Mouse (Mus musculus): ENCODE measurements around the gene Odf4. TPM values are rescaled to one million over a fixed set of nuclear protein-coding genes. Genes with fewer than 3 reads are reported as not detected.

Odf4 gene
- polyA plus RNA-seq, 1 experiment: 0.24 TPM

GRCm38 (mm10) chr11:68953903-68954302 is 27.0 kb upstream of the Odf4 start:
- no peak for TF ChIP-seq POLR2A (IDR thresholded peaks at IDR 0.05; ENCODE audit: control insufficient read depth, extremely low read depth, insufficient read depth, low read length, poor library complexity)
- TF ChIP-seq CTCF (IDR thresholded peaks at IDR 0.05; ENCODE audit: borderline replicate concordance, control insufficient read depth, extremely low read depth, insufficient read depth, low read length, poor library complexity): no peak
- no peak overlapping the region for H3K27ac ChIP-seq (ENCODE audit: control insufficient read depth, insufficient read depth, low read length)
- no peak overlapping the region for H3K4me3 ChIP-seq (ENCODE audit: control insufficient read depth, insufficient read depth, low read length)

GRCm38 (mm10) chr11:68947542-68947993 is 20.7 kb upstream of the Odf4 start:
- no peaks in the 10 kb centered on the region for H3K4me1 ChIP-seq (replicated peaks; ENCODE audit: control insufficient read depth, insufficient read depth, low read length)
- no peak for TF ChIP-seq CTCF (IDR thresholded peaks at IDR 0.05; ENCODE audit: borderline replicate concordance, control insufficient read depth, extremely low read depth, insufficient read depth, low read length, poor library complexity)
- no peak for TF ChIP-seq POLR2A (IDR thresholded peaks at IDR 0.05; ENCODE audit: control insufficient read depth, extremely low read depth, insufficient read depth, low read length, poor library complexity)
- H3K27ac ChIP-seq (ENCODE audit: control insufficient read depth, insufficient read depth, low read length): no peak overlapping the region
- DNase-seq: no peak
- H3K4me3 ChIP-seq (ENCODE audit: control insufficient read depth, insufficient read depth, low read length): no peak overlapping the region
- 90% methylated on average over 12 of the region's 12 CpGs for WGBS
- H3K27me3 ChIP-seq (ENCODE audit: control insufficient read depth, insufficient read depth, low read length): no peaks in the 10 kb centered on the region
- H3K36me3 ChIP-seq (ENCODE audit: control insufficient read depth, insufficient read depth, low read length): no peaks in the 10 kb centered on the region

More at GRCm38 (mm10) chr11:68953903-68954302, 27.0 kb upstream of the Odf4 start:
- Histone ChIP-seq H3K36me3 (ENCODE audit: control insufficient read depth, insufficient read depth, low read length) (no peaks in the 10 kb centered on the region), H3K27me3 (ENCODE audit: control insufficient read depth, insufficient read depth, low read length) (no peaks in the 10 kb centered on the region), H3K4me1 (replicated peaks; ENCODE audit: control insufficient read depth, insufficient read depth, low read length) (peaks cover 13% of the 10 kb centered on the region)
- WGBS: 59% methylated on average over 13 of the region's 13 CpGs
- DNase-seq: no peak

GRCm38 (mm10) chr11:68946806-68947440 is 20.0 kb upstream of the Odf4 start:
- Histone ChIP-seq H3K4me3 (ENCODE audit: control insufficient read depth, insufficient read depth, low read length) (no peak overlapping the region), H3K27me3 (ENCODE audit: control insufficient read depth, insufficient read depth, low read length) (no peaks in the 10 kb centered on the region), H3K27ac (ENCODE audit: control insufficient read depth, insufficient read depth, low read length) (no peak overlapping the region), H3K4me1 (replicated peaks; ENCODE audit: control insufficient read depth, insufficient read depth, low read length) (no peaks in the 10 kb centered on the region), H3K36me3 (ENCODE audit: control insufficient read depth, insufficient read depth, low read length) (no peaks in the 10 kb centered on the region)
- WGBS: 80% methylated on average over 15 of the region's 16 CpGs
- no peak for DNase-seq
- no peak for TF ChIP-seq POLR2A (IDR thresholded peaks at IDR 0.05; ENCODE audit: control insufficient read depth, extremely low read depth, insufficient read depth, low read length, poor library complexity)
- TF ChIP-seq CTCF (IDR thresholded peaks at IDR 0.05; ENCODE audit: borderline replicate concordance, control insufficient read depth, extremely low read depth, insufficient read depth, low read length, poor library complexity): no peak

- WGBS: 98% methylated on average over 4 of the region's 4 CpGs
- Histone ChIP-seq H3K4me3 (ENCODE audit: control insufficient read depth, insufficient read depth, low read length) (no peak overlapping the region), H3K4me1 (replicated peaks; ENCODE audit: control insufficient read depth, insufficient read depth, low read length) (no peaks in the 10 kb centered on the region), H3K27me3 (ENCODE audit: control insufficient read depth, insufficient read depth, low read length) (no peaks in the 10 kb centered on the region), H3K36me3 (ENCODE audit: control insufficient read depth, insufficient read depth, low read length) (no peaks in the 10 kb centered on the region), H3K27ac (ENCODE audit: control insufficient read depth, insufficient read depth, low read length) (no peak overlapping the region)
- TF ChIP-seq CTCF (IDR thresholded peaks at IDR 0.05; ENCODE audit: borderline replicate concordance, control insufficient read depth, extremely low read depth, insufficient read depth, low read length, poor library complexity) (no peak), POLR2A (IDR thresholded peaks at IDR 0.05; ENCODE audit: control insufficient read depth, extremely low read depth, insufficient read depth, low read length, poor library complexity) (no peak)
- no peak for DNase-seq
Measured at GRCm38 (mm10) chr11:68946001-68946400, 19.1 kb upstream of the Odf4 start.

GRCm38 (mm10) chr11:68945245-68945644 is 18.4 kb upstream of the Odf4 start:
- Histone ChIP-seq H3K36me3 (ENCODE audit: control insufficient read depth, insufficient read depth, low read length) (no peaks in the 10 kb centered on the region), H3K27ac (ENCODE audit: control insufficient read depth, insufficient read depth, low read length) (no peak overlapping the region), H3K4me3 (ENCODE audit: control insufficient read depth, insufficient read depth, low read length) (no peak overlapping the region), H3K4me1 (replicated peaks; ENCODE audit: control insufficient read depth, insufficient read depth, low read length) (peaks cover 2% of the 10 kb centered on the region; the same call in 1 of the 2 replicates), H3K27me3 (ENCODE audit: control insufficient read depth, insufficient read depth, low read length) (no peaks in the 10 kb centered on the region)
- no peak for DNase-seq
- TF ChIP-seq POLR2A (IDR thresholded peaks at IDR 0.05; ENCODE audit: control insufficient read depth, extremely low read depth, insufficient read depth, low read length, poor library complexity) (no peak), CTCF (IDR thresholded peaks at IDR 0.05; ENCODE audit: borderline replicate concordance, control insufficient read depth, extremely low read depth, insufficient read depth, low read length, poor library complexity) (no peak)
- WGBS: 91% methylated on average over 2 of the region's 2 CpGs

GRCm38 (mm10) chr11:68942731-68943130 is 15.8 kb upstream of the Odf4 start:
- WGBS: 96% methylated on average over 8 of the region's 8 CpGs
- Histone ChIP-seq H3K4me1 (replicated peaks; ENCODE audit: control insufficient read depth, insufficient read depth, low read length) (peaks cover 2% of the 10 kb centered on the region; the same call in 1 of the 2 replicates), H3K36me3 (ENCODE audit: control insufficient read depth, insufficient read depth, low read length) (no peaks in the 10 kb centered on the region), H3K27ac (ENCODE audit: control insufficient read depth, insufficient read depth, low read length) (no peak overlapping the region), H3K4me3 (ENCODE audit: control insufficient read depth, insufficient read depth, low read length) (no peak overlapping the region), H3K27me3 (ENCODE audit: control insufficient read depth, insufficient read depth, low read length) (no peaks in the 10 kb centered on the region)
- no peak for DNase-seq
- no peak for TF ChIP-seq CTCF (IDR thresholded peaks at IDR 0.05; ENCODE audit: borderline replicate concordance, control insufficient read depth, extremely low read depth, insufficient read depth, low read length, poor library complexity)
- TF ChIP-seq POLR2A (IDR thresholded peaks at IDR 0.05; ENCODE audit: control insufficient read depth, extremely low read depth, insufficient read depth, low read length, poor library complexity): no peak
